Mouse (Mus musculus) hindbrain, embryonic 13.5 days (tissue): ENCODE results near the gene Cwc25. TPM values are rescaled to one million over a fixed set of nuclear protein-coding genes. Genes with fewer than 3 reads are reported as not detected.

Source experiments
- ATAC-seq: fragments of 200-750 bp; cut with Nextera tagmentation; 2 replicates; pipeline ENCODE4 v1.8.0; 2017; ENCODE audit warnings: moderate TSS enrichment; ENCODE audit not compliant: low FRiP score
- H3K27ac ChIP-seq: fragments of 300-500 bp; sonication (generic); 2 replicates; pipeline ENCODE4 v1.5.1; 2015; ENCODE audit warnings: inconsistent platforms, mild to moderate bottlenecking, moderate library complexity
- H3K27me3 ChIP-seq: fragments of 300-500 bp; sonication (generic); 2 replicates; pipeline ENCODE4 v1.6.1; 2015; ENCODE audit warnings: mild to moderate bottlenecking, inconsistent platforms
- H3K36me3 ChIP-seq: fragments of 300-500 bp; sonication (generic); 2 replicates; pipeline ENCODE4 v1.6.1; 2015; ENCODE audit warnings: mild to moderate bottlenecking, inconsistent platforms
- H3K4me1 ChIP-seq: fragments of 300-500 bp; sonication (generic); replicated peaks from 2 replicates; pipeline ENCODE4 v1.6.1; 2015; ENCODE audit warnings: inconsistent platforms
- H3K4me2 ChIP-seq: fragments of 300-500 bp; sonication (generic); 2 replicates; pipeline ENCODE4 v1.6.1; 2015; ENCODE audit warnings: inconsistent platforms, mild to moderate bottlenecking, moderate library complexity
- H3K4me3 ChIP-seq: fragments of 300-500 bp; sonication (generic); 2 replicates; pipeline ENCODE4 v1.5.1; 2015; ENCODE audit warnings: mild to moderate bottlenecking, inconsistent platforms
- H3K9ac ChIP-seq: fragments of 300-500 bp; sonication (generic); 2 replicates; pipeline ENCODE4 v1.6.1; 2015; ENCODE audit warnings: mild to moderate bottlenecking, inconsistent platforms
- H3K9me3 ChIP-seq: fragments of 300-500 bp; sonication (generic); 2 replicates; pipeline ENCODE4 v1.6.1; 2016; ENCODE audit warnings: inconsistent platforms
- WGBS: fragments of 180-500 bp; shearing (Covaris S2); methylation state at CpG from one replicate; pipeline ENCODE4 v1.1.7; 2015; 5-methylcytosine and 5-hydroxymethylcytosine counted together
- polyA plus RNA-seq: library from polyadenylated mRNA; unstranded; fragments of >200 nt; fragmentation: Nextera tagmentation; extraction: Ambion mirVana; gene quantifications from 2 replicates; pipeline ENCODE4 v1.2.1, GENCODE M21; 2015

Cwc25 gene
- 17.6 and 18.3 TPM in 2 replicates for polyA plus RNA-seq

DNA sequence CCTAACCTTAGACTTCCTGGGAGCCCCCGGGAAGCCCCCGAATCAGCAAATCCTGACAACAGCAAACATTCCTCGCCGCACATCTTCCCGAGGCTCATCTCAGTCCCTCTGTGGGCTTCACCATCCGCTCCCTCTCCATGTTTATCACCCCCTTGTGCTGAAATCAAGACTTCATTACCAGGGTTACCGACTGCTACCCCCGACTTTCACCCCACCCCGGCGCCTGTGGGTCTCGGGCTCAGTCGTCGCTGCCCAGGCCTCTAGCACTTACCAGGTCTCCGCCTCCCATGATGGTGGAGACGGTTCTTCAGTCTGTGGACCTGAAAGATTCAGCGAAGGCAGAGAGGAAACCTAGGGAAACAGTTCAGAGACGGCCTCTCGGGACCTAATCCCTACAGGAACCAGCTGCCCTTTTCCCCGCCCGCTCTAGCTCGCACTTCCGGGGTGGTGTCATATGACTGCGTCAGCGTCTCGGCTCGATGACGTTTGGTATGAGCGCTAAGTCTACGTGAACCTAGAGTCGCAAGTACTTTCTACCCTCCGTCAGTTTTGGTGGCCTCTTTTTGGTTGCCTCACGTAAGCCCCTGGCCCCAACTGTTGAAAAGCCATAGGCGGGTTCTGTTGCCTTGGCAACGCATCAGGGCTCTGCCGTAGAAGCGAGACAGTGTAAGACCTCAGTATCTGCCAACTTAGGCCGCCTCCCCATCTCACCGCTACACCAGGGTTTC is at the start of gene Cwc25:
Gene Cwc25, minus strand, starts transcription at position 403 of the 728 bp plus-strand sequence.
- H3K36me3 ChIP-seq: peaks cover 28% of the 10 kb centered on the region
- peak within 1 kb of the TSS; percentile 65 for H3K4me2 ChIP-seq
- WGBS: under 1% methylated on average over 38 of the region's 38 CpGs
- peak; percentile 95 for ATAC-seq
- no peaks in the 10 kb centered on the region for H3K27me3 ChIP-seq
- peak within 1 kb of the TSS; percentile 92 for H3K27ac ChIP-seq
- peak within 1 kb of the TSS; percentile 94 for H3K4me3 ChIP-seq
- no peaks in the 10 kb centered on the region for H3K9me3 ChIP-seq
- H3K4me1 ChIP-seq: peaks cover 22% of the 10 kb centered on the region
- H3K9ac ChIP-seq: peak within 1 kb of the TSS; percentile 94

DNA sequence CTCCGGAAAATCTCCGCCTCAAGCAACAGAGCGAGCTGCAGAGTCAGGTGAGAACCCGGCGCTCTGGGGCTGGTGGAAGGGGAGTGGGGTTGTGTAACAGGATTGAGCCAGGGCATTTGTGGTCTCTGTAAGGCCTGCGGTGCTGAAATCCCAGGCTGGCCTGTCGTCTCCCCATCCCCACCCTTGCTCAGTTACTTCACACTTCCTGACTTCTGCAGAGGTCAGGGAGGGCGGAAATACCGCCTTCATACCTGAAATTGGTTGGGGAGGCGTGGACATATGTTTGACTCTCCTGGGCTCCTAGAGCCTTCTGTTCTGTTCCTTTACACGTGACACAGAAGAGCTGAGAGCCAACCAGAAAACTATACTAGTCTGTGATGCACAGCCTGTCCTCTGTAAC is 49.4 kb upstream of the Cwc25 start:
- peaks cover 82% of the 10 kb centered on the region for H3K4me1 ChIP-seq
- H3K9me3 ChIP-seq: no peaks in the 10 kb centered on the region
- WGBS: 84% methylated on average over 11 of the region's 11 CpGs
- H3K36me3 ChIP-seq: peaks cover 49% of the 10 kb centered on the region
- no peak overlapping the region for H3K27ac ChIP-seq
- no peak for ATAC-seq
- peak overlapping the region; percentile 53; the same call in 1 of the 2 replicates for H3K9ac ChIP-seq
- H3K27me3 ChIP-seq: no peaks in the 10 kb centered on the region
- H3K4me2 ChIP-seq: no peak overlapping the region
- no peak overlapping the region for H3K4me3 ChIP-seq

GRCm38 (mm10) chr11:97813746-97814515 is 47.6 kb upstream of the Cwc25 start:
- Histone ChIP-seq H3K4me2 (no peak overlapping the region), H3K27ac (peak overlapping the region; percentile 95), H3K4me3 (no peak overlapping the region), H3K4me1 (peaks cover 94% of the 10 kb centered on the region), H3K9ac (no peak overlapping the region), H3K36me3 (peaks cover 45% of the 10 kb centered on the region), H3K27me3 (no peaks in the 10 kb centered on the region), H3K9me3 (no peaks in the 10 kb centered on the region)
- WGBS: 75% methylated on average over 17 of the region's 17 CpGs
- ATAC-seq: no peak

DNA sequence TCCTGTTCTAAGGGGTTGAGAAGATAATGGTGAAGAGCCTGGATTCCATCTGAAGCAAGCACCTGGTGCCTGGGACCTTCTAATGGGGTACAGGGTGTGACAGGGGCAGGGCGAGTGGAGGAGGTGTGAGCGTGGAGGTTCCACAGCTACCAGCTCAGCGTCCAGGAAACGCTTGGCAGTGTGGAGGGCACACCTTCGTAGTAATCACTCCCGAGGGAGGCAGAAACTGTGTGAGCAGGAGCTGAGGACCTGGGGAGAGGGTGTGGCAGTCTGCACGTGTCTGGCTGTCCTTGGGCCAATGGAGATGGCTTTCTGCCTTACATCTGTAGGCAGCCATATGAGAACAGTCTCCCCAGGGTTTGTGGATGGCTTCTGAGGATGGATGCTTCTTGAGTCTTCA is 46.7 kb upstream of the Cwc25 start:
- Histone ChIP-seq H3K9me3 (no peaks in the 10 kb centered on the region), H3K36me3 (peaks cover 49% of the 10 kb centered on the region), H3K9ac (peak overlapping the region; percentile 66), H3K4me1 (peaks cover 94% of the 10 kb centered on the region), H3K4me3 (0 out of 2 replicates have a peak overlapping the region, but pooled peaks have one; percentile 15), H3K27ac (peak overlapping the region; percentile 95), H3K4me2 (peak overlapping the region; percentile 48), H3K27me3 (no peaks in the 10 kb centered on the region)
- ATAC-seq: peak; percentile 43
- WGBS: 42% methylated on average over 7 of the region's 7 CpGs

DNA sequence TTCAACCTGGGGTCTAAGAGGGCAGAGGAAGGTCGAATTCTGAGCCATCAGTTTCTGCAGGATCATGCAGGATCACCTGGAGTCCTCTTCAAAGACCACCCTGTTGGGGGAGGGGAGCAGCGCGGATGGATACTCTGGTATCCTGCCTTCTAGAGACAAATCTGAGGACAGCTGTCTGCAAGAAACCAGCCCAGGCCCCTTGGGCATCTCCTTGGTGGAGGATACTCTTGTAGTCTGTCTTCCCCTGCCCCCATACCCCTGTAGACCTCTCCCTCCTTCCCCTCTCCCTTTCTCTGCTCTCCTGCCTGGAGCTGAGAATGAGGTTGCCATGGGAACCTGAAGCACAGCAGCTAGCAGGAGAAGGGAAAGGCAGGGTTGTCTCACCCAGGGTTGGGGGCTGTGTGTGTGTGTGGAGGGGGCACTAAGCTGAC is 46.1 kb upstream of the Cwc25 start:
- peak overlapping the region; percentile 48 for H3K4me2 ChIP-seq
- ATAC-seq: peak; percentile 87
- no peaks in the 10 kb centered on the region for H3K9me3 ChIP-seq
- H3K4me1 ChIP-seq: peaks cover 94% of the 10 kb centered on the region
- H3K4me3 ChIP-seq: peak overlapping the region; percentile 15; the same call in 1 of the 2 replicates
- no peaks in the 10 kb centered on the region for H3K27me3 ChIP-seq
- H3K27ac ChIP-seq: peak overlapping the region; percentile 95
- H3K9ac ChIP-seq: peak overlapping the region; percentile 66
- peaks cover 51% of the 10 kb centered on the region for H3K36me3 ChIP-seq
- WGBS: 20% methylated on average over 3 of the region's 3 CpGs

- 29% methylated on average over 11 of the region's 13 CpGs for WGBS
- peaks cover 51% of the 10 kb centered on the region for H3K36me3 ChIP-seq
- peak; percentile 21 for ATAC-seq
Measured at GRCm38 (mm10) chr11:97811569-97812362, 45.4 kb upstream of the Cwc25 start.

GRCm38 (mm10) chr11:97810970-97811369 is 44.6 kb upstream of the Cwc25 start:
- WGBS: 10% methylated on average over 3 of the region's 3 CpGs
- H3K36me3 ChIP-seq: peaks cover 43% of the 10 kb centered on the region
- peak overlapping the region; percentile 95 for H3K27ac ChIP-seq
- H3K27me3 ChIP-seq: no peaks in the 10 kb centered on the region
- H3K9ac ChIP-seq: 0 out of 2 replicates have a peak overlapping the region, but pooled peaks have one; percentile 66
- H3K4me1 ChIP-seq: peaks cover 98% of the 10 kb centered on the region
- no peaks in the 10 kb centered on the region for H3K9me3 ChIP-seq
- H3K4me2 ChIP-seq: peak overlapping the region; percentile 48; the same call in 1 of the 2 replicates
- no peak overlapping the region for H3K4me3 ChIP-seq
- ATAC-seq: no peak

More at GRCm38 (mm10) chr11:97811569-97812362, 45.4 kb upstream of the Cwc25 start:
- H3K4me1 ChIP-seq: peaks cover 95% of the 10 kb centered on the region
- no peaks in the 10 kb centered on the region for H3K9me3 ChIP-seq
- peak overlapping the region; percentile 66 for H3K9ac ChIP-seq
- H3K27me3 ChIP-seq: no peaks in the 10 kb centered on the region
- 0 out of 2 replicates have a peak overlapping the region, but pooled peaks have one; percentile 15 for H3K4me3 ChIP-seq
- H3K27ac ChIP-seq: peak overlapping the region; percentile 95
- H3K4me2 ChIP-seq: peak overlapping the region; percentile 48

- Histone ChIP-seq H3K4me3 (no peak overlapping the region), H3K27ac (peak overlapping the region; percentile 95; the same call in 1 of the 2 replicates), H3K36me3 (peaks cover 37% of the 10 kb centered on the region), H3K4me1 (peaks cover 98% of the 10 kb centered on the region), H3K4me2 (no peak overlapping the region), H3K9ac (no peak overlapping the region), H3K9me3 (no peaks in the 10 kb centered on the region), H3K27me3 (no peaks in the 10 kb centered on the region)
- WGBS: 86% methylated on average over 7 of the region's 7 CpGs
- no peak for ATAC-seq
Measured at GRCm38 (mm10) chr11:97810356-97810755, 44.0 kb upstream of the Cwc25 start.

GRCm38 (mm10) chr11:97809235-97810121 is 43.1 kb upstream of the Cwc25 start:
- Histone ChIP-seq H3K27me3 (no peaks in the 10 kb centered on the region), H3K27ac (peak overlapping the region; percentile 41), H3K9me3 (no peaks in the 10 kb centered on the region), H3K36me3 (peaks cover 30% of the 10 kb centered on the region), H3K4me3 (no peak overlapping the region), H3K9ac (no peak overlapping the region), H3K4me1 (peaks cover 98% of the 10 kb centered on the region), H3K4me2 (no peak overlapping the region)
- ATAC-seq: no peak
- 75% methylated on average over 7 of the region's 7 CpGs for WGBS

GRCm38 (mm10) chr11:97808621-97809234 is 42.4 kb upstream of the Cwc25 start:
- 41% methylated on average over 5 of the region's 5 CpGs for WGBS
- no peak for ATAC-seq
- Histone ChIP-seq H3K9me3 (no peaks in the 10 kb centered on the region), H3K36me3 (peaks cover 30% of the 10 kb centered on the region), H3K9ac (no peak overlapping the region; the same call in 1 of the 2 replicates), H3K4me1 (peaks cover 99% of the 10 kb centered on the region), H3K27me3 (no peaks in the 10 kb centered on the region), H3K27ac (peak overlapping the region; percentile 41), H3K4me2 (no peak overlapping the region), H3K4me3 (no peak overlapping the region)
